Mouse (Mus musculus): ENCODE data around the gene Cntnap2. TPM values are rescaled to one million over a fixed set of nuclear protein-coding genes. Genes with fewer than 3 reads are reported as not detected.

Gene Cntnap2
- polyA plus RNA-seq, 1 experiment: not detected

GRCm38 (mm10) chr6:45843736-45844135 lies 784.6 kb downstream of the Cntnap2 start:
- Histone ChIP-seq H3K27ac (ENCODE audit: insufficient read depth, low read depth, low read length) (no peak overlapping the region), H3K4me3 (ENCODE audit: insufficient read depth, low read length) (no peak overlapping the region), H3K4me1 (ENCODE audit: control insufficient read depth, insufficient read depth, low read length) (no peaks in the 10 kb centered on the region)
- TF ChIP-seq CTCF (IDR thresholded peaks at IDR 0.05; ENCODE audit: low read depth, low read length) (no peak), POLR2A (IDR thresholded peaks at IDR 0.05; ENCODE audit: borderline replicate concordance, low read depth, low read length) (no peak)

- TF ChIP-seq POLR2A (IDR thresholded peaks at IDR 0.05; ENCODE audit: borderline replicate concordance, low read depth, low read length) (no peak), CTCF (IDR thresholded peaks at IDR 0.05; ENCODE audit: low read depth, low read length) (no peak)
- Histone ChIP-seq H3K4me1 (ENCODE audit: control insufficient read depth, insufficient read depth, low read length) (no peaks in the 10 kb centered on the region), H3K27ac (ENCODE audit: insufficient read depth, low read depth, low read length) (no peak overlapping the region), H3K4me3 (ENCODE audit: insufficient read depth, low read length) (no peak overlapping the region)
Observed at GRCm38 (mm10) chr6:45871409-45871992, 812.3 kb downstream of the Cntnap2 start.

GRCm38 (mm10) chr6:45885486-45885885 lies 826.3 kb downstream of the Cntnap2 start:
- H3K4me3 ChIP-seq (ENCODE audit: insufficient read depth, low read length): no peak overlapping the region
- no peak for TF ChIP-seq CTCF (IDR thresholded peaks at IDR 0.05; ENCODE audit: low read depth, low read length)
- no peak for TF ChIP-seq POLR2A (IDR thresholded peaks at IDR 0.05; ENCODE audit: borderline replicate concordance, low read depth, low read length)
- H3K4me1 ChIP-seq (ENCODE audit: control insufficient read depth, insufficient read depth, low read length): no peaks in the 10 kb centered on the region
- no peak overlapping the region for H3K27ac ChIP-seq (ENCODE audit: insufficient read depth, low read depth, low read length)

GRCm38 (mm10) chr6:45887901-45888300 lies 828.7 kb downstream of the Cntnap2 start:
- Histone ChIP-seq H3K4me3 (ENCODE audit: insufficient read depth, low read length) (no peak overlapping the region), H3K27ac (ENCODE audit: insufficient read depth, low read depth, low read length) (no peak overlapping the region), H3K4me1 (ENCODE audit: control insufficient read depth, insufficient read depth, low read length) (no peaks in the 10 kb centered on the region)
- no peak for TF ChIP-seq CTCF (IDR thresholded peaks at IDR 0.05; ENCODE audit: low read depth, low read length)
- no peak for TF ChIP-seq POLR2A (IDR thresholded peaks at IDR 0.05; ENCODE audit: borderline replicate concordance, low read depth, low read length)

- H3K4me3 ChIP-seq (ENCODE audit: insufficient read depth, low read length): no peak overlapping the region
- TF ChIP-seq POLR2A (IDR thresholded peaks at IDR 0.05; ENCODE audit: borderline replicate concordance, low read depth, low read length) (no peak), CTCF (IDR thresholded peaks at IDR 0.05; ENCODE audit: low read depth, low read length) (no peak)
- H3K27ac ChIP-seq (ENCODE audit: insufficient read depth, low read depth, low read length): no peak overlapping the region
- H3K4me1 ChIP-seq (ENCODE audit: control insufficient read depth, insufficient read depth, low read length): no peaks in the 10 kb centered on the region
Observed at GRCm38 (mm10) chr6:45938263-45938662, 879.1 kb downstream of the Cntnap2 start.

GRCm38 (mm10) chr6:45938775-45939174 lies 879.6 kb downstream of the Cntnap2 start:
- H3K4me3 ChIP-seq (ENCODE audit: insufficient read depth, low read length): no peak overlapping the region
- TF ChIP-seq CTCF (IDR thresholded peaks at IDR 0.05; ENCODE audit: low read depth, low read length) (no peak), POLR2A (IDR thresholded peaks at IDR 0.05; ENCODE audit: borderline replicate concordance, low read depth, low read length) (no peak)
- H3K27ac ChIP-seq (ENCODE audit: insufficient read depth, low read depth, low read length): no peak overlapping the region
- H3K4me1 ChIP-seq (ENCODE audit: control insufficient read depth, insufficient read depth, low read length): no peaks in the 10 kb centered on the region

GRCm38 (mm10) chr6:45945144-45945985 lies 886.2 kb downstream of the Cntnap2 start:
- no peak overlapping the region for H3K27ac ChIP-seq (ENCODE audit: insufficient read depth, low read depth, low read length)
- no peak overlapping the region for H3K4me3 ChIP-seq (ENCODE audit: insufficient read depth, low read length)
- H3K4me1 ChIP-seq (ENCODE audit: control insufficient read depth, insufficient read depth, low read length): no peaks in the 10 kb centered on the region
- TF ChIP-seq CTCF (IDR thresholded peaks at IDR 0.05; ENCODE audit: low read depth, low read length): no peak
- TF ChIP-seq POLR2A (IDR thresholded peaks at IDR 0.05; ENCODE audit: borderline replicate concordance, low read depth, low read length): no peak

- no peak overlapping the region for H3K27ac ChIP-seq (ENCODE audit: insufficient read depth, low read depth, low read length)
- H3K4me3 ChIP-seq (ENCODE audit: insufficient read depth, low read length): no peak overlapping the region
- no peaks in the 10 kb centered on the region for H3K4me1 ChIP-seq (ENCODE audit: control insufficient read depth, insufficient read depth, low read length)
- no peak for TF ChIP-seq POLR2A (IDR thresholded peaks at IDR 0.05; ENCODE audit: borderline replicate concordance, low read depth, low read length)
- TF ChIP-seq CTCF (IDR thresholded peaks at IDR 0.05; ENCODE audit: low read depth, low read length): no peak
Observed at GRCm38 (mm10) chr6:45954773-45955172, 895.6 kb downstream of the Cntnap2 start.

- H3K27ac ChIP-seq (ENCODE audit: insufficient read depth, low read depth, low read length): no peak overlapping the region
- H3K4me3 ChIP-seq (ENCODE audit: insufficient read depth, low read length): no peak overlapping the region
- H3K4me1 ChIP-seq (ENCODE audit: control insufficient read depth, insufficient read depth, low read length): no peaks in the 10 kb centered on the region
- no peak for TF ChIP-seq POLR2A (IDR thresholded peaks at IDR 0.05; ENCODE audit: borderline replicate concordance, low read depth, low read length)
- no peak for TF ChIP-seq CTCF (IDR thresholded peaks at IDR 0.05; ENCODE audit: low read depth, low read length)
Observed at GRCm38 (mm10) chr6:45964494-45964893, 905.3 kb downstream of the Cntnap2 start.

GRCm38 (mm10) chr6:45974471-45975154 lies 915.5 kb downstream of the Cntnap2 start:
- H3K4me3 ChIP-seq (ENCODE audit: insufficient read depth, low read length): no peak overlapping the region
- no peak overlapping the region for H3K27ac ChIP-seq (ENCODE audit: insufficient read depth, low read depth, low read length)
- no peaks in the 10 kb centered on the region for H3K4me1 ChIP-seq (ENCODE audit: control insufficient read depth, insufficient read depth, low read length)
- TF ChIP-seq CTCF (IDR thresholded peaks at IDR 0.05; ENCODE audit: low read depth, low read length) (no peak), POLR2A (IDR thresholded peaks at IDR 0.05; ENCODE audit: borderline replicate concordance, low read depth, low read length) (no peak)
